Mouse (Mus musculus): ENCODE results near the gene Gatad2a. TPM values are rescaled to one million over a fixed set of nuclear protein-coding genes. Genes with fewer than 3 reads are reported as not detected.
A peak's percentile ranks its signal among the peaks of the same experiment; 100 is the strongest.
"Not testable (repeated sequence)": the region's sequence is repeated elsewhere in the genome, so short reads cannot be mapped to it uniquely, and the experiment has no call there.

The Gatad2a gene
- polyA plus RNA-seq, 1 experiment from 2014 or later = 41.6 TPM

DNA sequence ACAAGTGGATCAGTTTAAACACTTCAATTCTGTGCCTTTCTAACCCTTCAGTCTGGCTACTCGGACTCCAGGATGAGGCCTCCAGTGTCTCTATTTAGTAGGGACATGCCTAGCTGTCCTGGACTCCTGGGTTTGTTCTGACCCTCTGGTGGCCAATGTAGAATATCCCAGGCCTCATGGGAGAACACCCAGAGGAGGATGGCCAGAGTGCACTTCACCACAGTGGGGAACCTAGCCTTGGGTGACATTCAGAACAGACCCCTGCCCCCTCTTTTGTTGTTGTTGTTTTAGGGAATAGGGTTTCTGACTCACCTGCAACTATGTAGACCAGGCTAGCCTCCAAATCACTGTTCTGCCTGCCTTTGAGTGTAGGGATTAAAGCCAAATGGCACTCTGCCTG is 18.8 kb upstream of the Gatad2a start:
- H3K36me3 ChIP-seq (ENCODE audit: control insufficient read depth, insufficient read depth, low read length) = peaks cover 30% of the 10 kb centered on the region
- H3K27me3 ChIP-seq (ENCODE audit: control insufficient read depth, insufficient read depth, low read depth, low read length) = no peaks in the 10 kb centered on the region
- H3K4me2 ChIP-seq (ENCODE audit: low read depth, low read length) = no peak overlapping the region
- H3K4me3 ChIP-seq (ENCODE audit: low read length) = no peak overlapping the region
- WGBS = 66% methylated on average over 1 of the region's 1 CpGs
- no peak overlapping the region for H3K9ac ChIP-seq (ENCODE audit: low read length)
- H3K4me1 ChIP-seq (replicated peaks; ENCODE audit: control insufficient read depth, insufficient read depth, low read length) = no peaks in the 10 kb centered on the region
- no peak overlapping the region for H3K27ac ChIP-seq (ENCODE audit: low read length)
- no peaks in the 10 kb centered on the region for H3K9me3 ChIP-seq (ENCODE audit: control insufficient read depth, low read length)
- ATAC-seq (ENCODE audit: low read depth) = no peak

DNA sequence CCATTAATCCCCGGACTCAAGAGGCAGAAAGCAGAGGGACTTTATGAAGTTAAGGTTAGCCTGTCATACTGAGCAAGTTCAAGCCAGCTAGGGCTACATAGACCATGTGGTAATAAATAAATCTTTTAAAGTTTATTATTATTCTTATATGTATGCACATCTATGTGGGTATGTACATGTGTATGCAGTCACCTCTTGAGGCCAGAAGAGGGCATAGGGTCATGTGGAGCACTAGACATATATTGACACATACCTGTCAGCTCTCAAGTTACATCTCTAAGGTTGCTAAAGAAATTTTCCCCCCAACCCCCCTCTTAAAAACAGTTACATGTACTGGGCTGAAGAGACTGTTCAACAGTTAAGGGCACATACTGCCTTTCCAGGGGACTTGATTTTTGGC is 16.6 kb upstream of the Gatad2a start:
- 78% methylated on average over 1 of the region's 1 CpGs for WGBS
- no peak for ATAC-seq (ENCODE audit: low read depth)
- H3K9me3 ChIP-seq (ENCODE audit: control insufficient read depth, low read length) = no peaks in the 10 kb centered on the region

DNA sequence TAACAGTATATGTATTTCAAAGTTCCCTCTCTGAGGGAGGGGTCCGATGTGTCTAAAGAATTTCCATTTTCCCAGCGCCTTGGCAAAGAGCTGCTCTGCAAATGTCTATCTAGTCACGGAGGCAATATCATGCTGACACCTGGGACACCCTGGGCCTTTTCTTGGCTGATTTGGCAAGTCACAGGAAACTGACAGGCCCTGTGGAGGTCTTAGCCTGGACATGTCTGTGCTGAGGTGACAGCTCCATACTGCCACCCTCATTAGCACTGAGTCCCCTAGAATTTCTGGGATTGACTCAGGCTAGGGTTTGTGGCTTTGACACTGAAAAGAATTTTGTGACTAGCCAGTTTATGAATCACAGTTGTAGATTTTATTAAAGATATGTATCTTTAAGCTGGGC is 16.2 kb upstream of the Gatad2a start:
- 65% methylated on average over 3 of the region's 3 CpGs for WGBS
- no peaks in the 10 kb centered on the region for H3K9me3 ChIP-seq (ENCODE audit: control insufficient read depth, low read length)
- H3K4me2 ChIP-seq (ENCODE audit: low read depth, low read length) = no peak overlapping the region
- no peaks in the 10 kb centered on the region for H3K4me1 ChIP-seq (replicated peaks; ENCODE audit: control insufficient read depth, insufficient read depth, low read length)
- no peak overlapping the region for H3K4me3 ChIP-seq (ENCODE audit: low read length)
- H3K27me3 ChIP-seq (ENCODE audit: control insufficient read depth, insufficient read depth, low read depth, low read length) = no peaks in the 10 kb centered on the region
- ATAC-seq (ENCODE audit: low read depth) = no peak
- H3K36me3 ChIP-seq (ENCODE audit: control insufficient read depth, insufficient read depth, low read length) = peaks cover 5% of the 10 kb centered on the region; the same call in 1 of the 2 replicates
- no peak overlapping the region for H3K9ac ChIP-seq (ENCODE audit: low read length)
- no peak overlapping the region for H3K27ac ChIP-seq (ENCODE audit: low read length)

More for the DNA sequence above, 16.6 kb upstream of the Gatad2a start:
- H3K27me3 ChIP-seq (ENCODE audit: control insufficient read depth, insufficient read depth, low read depth, low read length) = no peaks in the 10 kb centered on the region
- peaks cover 8% of the 10 kb centered on the region for H3K36me3 ChIP-seq (ENCODE audit: control insufficient read depth, insufficient read depth, low read length)
- no peaks in the 10 kb centered on the region for H3K4me1 ChIP-seq (replicated peaks; ENCODE audit: control insufficient read depth, insufficient read depth, low read length)
- H3K4me2 ChIP-seq (ENCODE audit: low read depth, low read length) = no peak overlapping the region
- H3K4me3 ChIP-seq (ENCODE audit: low read length) = no peak overlapping the region
- H3K9ac ChIP-seq (ENCODE audit: low read length) = no peak overlapping the region
- H3K27ac ChIP-seq (ENCODE audit: low read length) = no peak overlapping the region

DNA sequence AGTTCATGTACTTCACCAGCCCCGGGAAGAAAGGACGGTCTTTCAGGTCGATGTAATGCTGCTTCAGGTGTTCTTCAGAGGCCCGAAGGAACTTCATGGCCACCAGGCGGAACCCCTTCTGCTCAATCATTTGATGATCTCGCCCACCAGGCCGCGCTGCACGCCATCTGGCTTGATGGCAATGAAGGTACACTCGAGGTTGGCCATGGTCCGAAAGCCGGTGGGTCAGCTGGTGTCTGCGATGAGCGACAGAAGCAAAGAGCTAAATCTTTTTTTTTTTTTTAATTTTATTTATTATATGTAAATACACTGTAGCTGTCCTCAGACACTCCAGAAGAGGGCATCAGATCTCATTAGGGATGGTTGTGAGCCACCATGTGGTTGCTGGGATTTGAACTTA is 14.6 kb upstream of the Gatad2a start:
- not testable (repeated sequence) for H3K9me3 ChIP-seq (ENCODE audit: control insufficient read depth, low read length); H3K9ac ChIP-seq (ENCODE audit: low read length); H3K27me3 ChIP-seq (ENCODE audit: control insufficient read depth, insufficient read depth, low read depth, low read length); H3K27ac ChIP-seq (ENCODE audit: low read length); H3K4me3 ChIP-seq (ENCODE audit: low read length); H3K36me3 ChIP-seq (ENCODE audit: control insufficient read depth, insufficient read depth, low read length); H3K4me2 ChIP-seq (ENCODE audit: low read depth, low read length); H3K4me1 ChIP-seq (replicated peaks; ENCODE audit: control insufficient read depth, insufficient read depth, low read length); ATAC-seq (ENCODE audit: low read depth)
- 92% methylated on average over 14 of the region's 14 CpGs for WGBS

DNA sequence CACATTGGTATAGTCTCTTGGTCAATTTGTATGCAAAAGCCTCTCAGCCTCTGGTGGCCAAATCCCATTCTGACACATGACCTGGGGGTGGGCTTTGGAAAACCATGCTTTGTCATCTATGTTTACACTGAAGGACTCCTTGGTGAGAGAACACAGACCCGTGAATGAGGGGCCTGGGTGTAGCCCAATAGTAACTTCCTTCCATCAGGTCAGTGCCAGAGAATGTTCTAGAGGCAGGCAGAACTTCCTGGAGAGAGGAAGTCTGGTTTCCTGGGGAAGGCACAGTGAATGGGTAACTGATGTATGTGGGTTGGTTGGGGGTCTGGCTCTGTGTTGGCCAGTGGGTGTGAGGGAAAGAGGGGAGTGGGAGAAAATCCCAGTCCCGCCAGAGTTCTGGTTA is 9.0 kb upstream of the Gatad2a start:
- no peaks in the 10 kb centered on the region for H3K9me3 ChIP-seq (ENCODE audit: control insufficient read depth, low read length)
- no peaks in the 10 kb centered on the region for H3K27me3 ChIP-seq (ENCODE audit: control insufficient read depth, insufficient read depth, low read depth, low read length)
- 39% methylated on average over 2 of the region's 2 CpGs for WGBS
- no peak overlapping the region for H3K4me3 ChIP-seq (ENCODE audit: low read length)
- peak; percentile 34; the same call in 1 of the 2 replicates for ATAC-seq (ENCODE audit: low read depth)
- peaks cover 3% of the 10 kb centered on the region for H3K4me1 ChIP-seq (replicated peaks; ENCODE audit: control insufficient read depth, insufficient read depth, low read length)
- H3K27ac ChIP-seq (ENCODE audit: low read length) = no peak overlapping the region
- no peak overlapping the region for H3K9ac ChIP-seq (ENCODE audit: low read length)
- no peaks in the 10 kb centered on the region for H3K36me3 ChIP-seq (ENCODE audit: control insufficient read depth, insufficient read depth, low read length)
- no peak overlapping the region for H3K4me2 ChIP-seq (ENCODE audit: low read depth, low read length)

DNA sequence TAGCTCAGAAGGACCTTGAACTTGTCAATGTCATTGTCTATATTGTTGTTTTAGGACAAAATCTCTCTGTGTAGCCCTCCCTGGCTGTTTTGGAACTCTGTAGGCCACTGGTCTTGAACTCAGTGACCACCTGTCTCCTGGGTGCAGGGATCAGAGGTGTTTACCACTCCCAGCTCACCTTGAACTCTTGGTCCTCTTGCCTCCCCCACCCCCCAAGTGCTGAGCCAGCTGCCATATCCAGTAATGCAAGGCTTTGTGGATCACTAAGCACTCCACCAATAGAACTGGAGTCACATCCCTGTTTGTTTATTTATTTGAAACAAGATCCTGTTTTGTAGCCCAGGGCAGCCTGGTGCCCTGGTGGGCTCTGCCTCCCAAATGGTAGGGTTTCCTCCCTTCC is 8.2 kb upstream of the Gatad2a start:
- no peaks in the 10 kb centered on the region for H3K36me3 ChIP-seq (ENCODE audit: control insufficient read depth, insufficient read depth, low read length)
- no peaks in the 10 kb centered on the region for H3K9me3 ChIP-seq (ENCODE audit: control insufficient read depth, low read length)
- no peak for ATAC-seq (ENCODE audit: low read depth)
- H3K4me1 ChIP-seq (replicated peaks; ENCODE audit: control insufficient read depth, insufficient read depth, low read length) = peaks cover 3% of the 10 kb centered on the region
- no peak overlapping the region for H3K4me3 ChIP-seq (ENCODE audit: low read length)
- no peak overlapping the region for H3K4me2 ChIP-seq (ENCODE audit: low read depth, low read length)
- H3K9ac ChIP-seq (ENCODE audit: low read length) = no peak overlapping the region
- H3K27me3 ChIP-seq (ENCODE audit: control insufficient read depth, insufficient read depth, low read depth, low read length) = no peaks in the 10 kb centered on the region
- no peak overlapping the region for H3K27ac ChIP-seq (ENCODE audit: low read length)

DNA sequence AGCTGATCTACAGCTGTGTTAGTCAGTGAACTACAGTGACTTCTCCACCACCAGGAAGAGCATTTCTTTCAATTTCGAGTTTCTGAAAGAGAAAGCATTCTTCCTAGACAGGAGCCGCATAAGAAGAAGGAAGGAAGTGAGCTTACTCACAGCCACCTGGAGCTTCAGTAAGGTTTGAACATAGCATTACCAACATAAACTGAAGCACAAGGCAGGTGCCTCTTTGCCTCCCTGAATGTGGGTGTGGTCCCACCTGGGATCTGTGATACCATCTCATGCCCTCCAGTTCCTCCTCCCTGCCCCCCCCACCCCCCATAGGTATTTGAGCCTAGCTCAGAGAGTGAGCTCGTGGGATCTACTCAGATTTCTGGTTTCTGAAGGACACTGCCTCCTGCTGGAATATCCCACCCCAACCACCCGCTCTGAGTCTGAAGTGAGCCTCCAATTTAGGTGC is 7.0 kb upstream of the Gatad2a start:
- Histone ChIP-seq H3K27ac (ENCODE audit: low read length) (no peak overlapping the region), H3K27me3 (ENCODE audit: control insufficient read depth, insufficient read depth, low read depth, low read length) (no peaks in the 10 kb centered on the region), H3K4me2 (ENCODE audit: low read depth, low read length) (no peak overlapping the region), H3K4me3 (ENCODE audit: low read length) (no peak overlapping the region), H3K9me3 (ENCODE audit: control insufficient read depth, low read length) (no peaks in the 10 kb centered on the region), H3K9ac (ENCODE audit: low read length) (no peak overlapping the region), H3K4me1 (replicated peaks; ENCODE audit: control insufficient read depth, insufficient read depth, low read length) (peaks cover 3% of the 10 kb centered on the region), H3K36me3 (ENCODE audit: control insufficient read depth, insufficient read depth, low read length) (no peaks in the 10 kb centered on the region)
- no peak for ATAC-seq (ENCODE audit: low read depth)
- 50% methylated on average over 4 of the region's 4 CpGs for WGBS

DNA sequence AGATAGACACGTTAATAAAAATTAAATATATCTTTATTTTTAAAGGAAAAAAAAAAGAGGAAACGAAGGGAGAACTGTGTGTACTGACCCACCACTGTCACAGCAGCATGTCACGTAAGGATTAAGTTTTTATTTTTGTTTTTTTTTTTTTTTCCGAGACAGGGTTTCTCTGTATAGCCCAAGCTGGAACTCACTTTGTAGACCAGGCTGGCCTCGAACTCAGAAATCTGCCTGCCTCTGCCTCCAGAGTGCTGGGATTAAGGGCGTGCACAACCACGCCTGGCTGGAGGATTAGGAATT is 5.7 kb upstream of the Gatad2a start:
- H3K4me1 ChIP-seq (replicated peaks; ENCODE audit: control insufficient read depth, insufficient read depth, low read length); H3K9me3 ChIP-seq (ENCODE audit: control insufficient read depth, low read length); H3K27me3 ChIP-seq (ENCODE audit: control insufficient read depth, insufficient read depth, low read depth, low read length); H3K9ac ChIP-seq (ENCODE audit: low read length); H3K36me3 ChIP-seq (ENCODE audit: control insufficient read depth, insufficient read depth, low read length); ATAC-seq (ENCODE audit: low read depth): not testable (repeated sequence)
- Histone ChIP-seq H3K4me3 (ENCODE audit: low read length) (peak overlapping the region; percentile 33), H3K27ac (ENCODE audit: low read length) (peak overlapping the region; percentile 96), H3K4me2 (ENCODE audit: low read depth, low read length) (peak overlapping the region; percentile 61; the same call in 1 of the 2 replicates)
- WGBS = 32% methylated on average over 7 of the region's 7 CpGs

DNA sequence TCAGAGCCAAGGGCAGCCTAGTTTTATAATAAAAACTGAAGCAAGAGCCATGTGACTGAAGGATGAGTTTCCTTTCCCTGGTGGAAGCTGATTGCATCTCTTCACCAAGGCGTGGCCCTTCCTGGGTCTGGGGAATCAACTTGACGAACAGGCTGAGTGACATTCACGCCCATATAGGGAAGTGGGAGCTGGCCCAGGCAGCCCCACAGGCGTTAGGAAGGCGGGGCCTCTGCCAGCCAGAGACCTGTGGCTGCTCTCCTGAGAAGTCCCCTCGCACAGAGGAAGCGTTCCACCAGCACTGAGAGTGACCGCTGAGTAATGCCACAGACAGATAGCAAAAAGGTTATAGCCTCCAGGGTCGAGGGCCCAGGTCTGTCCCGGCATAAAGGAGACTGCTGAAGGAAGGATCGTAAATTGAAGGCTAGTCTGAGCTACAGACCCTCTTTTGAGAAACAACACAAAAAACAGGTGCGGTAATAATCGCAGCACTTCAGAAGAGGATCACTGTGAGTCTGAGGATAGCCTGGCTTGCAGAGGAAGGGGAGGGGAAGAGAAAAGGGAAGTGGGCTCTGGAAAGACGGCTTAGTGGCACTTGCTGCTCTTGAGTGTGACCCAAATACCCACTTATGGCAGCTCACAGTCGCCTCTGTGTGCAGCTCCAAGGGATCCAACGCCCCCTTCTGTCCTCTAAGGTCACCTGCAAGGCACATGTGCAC is 5.2 kb upstream of the Gatad2a start:
- H3K36me3 ChIP-seq (ENCODE audit: control insufficient read depth, insufficient read depth, low read length) = no peaks in the 10 kb centered on the region
- H3K4me1 ChIP-seq (replicated peaks; ENCODE audit: control insufficient read depth, insufficient read depth, low read length) = peaks cover 3% of the 10 kb centered on the region
- no peaks in the 10 kb centered on the region for H3K27me3 ChIP-seq (ENCODE audit: control insufficient read depth, insufficient read depth, low read depth, low read length)
- 2% methylated on average over 16 of the region's 16 CpGs for WGBS
- H3K4me3 ChIP-seq (ENCODE audit: low read length) = peak overlapping the region; percentile 33
- no peaks in the 10 kb centered on the region for H3K9me3 ChIP-seq (ENCODE audit: control insufficient read depth, low read length)
- peak overlapping the region; percentile 96 for H3K27ac ChIP-seq (ENCODE audit: low read length)
- peak overlapping the region; percentile 61 for H3K4me2 ChIP-seq (ENCODE audit: low read depth, low read length)
- ATAC-seq (ENCODE audit: low read depth) = peak; percentile 77
- peak overlapping the region; percentile 62 for H3K9ac ChIP-seq (ENCODE audit: low read length)

DNA sequence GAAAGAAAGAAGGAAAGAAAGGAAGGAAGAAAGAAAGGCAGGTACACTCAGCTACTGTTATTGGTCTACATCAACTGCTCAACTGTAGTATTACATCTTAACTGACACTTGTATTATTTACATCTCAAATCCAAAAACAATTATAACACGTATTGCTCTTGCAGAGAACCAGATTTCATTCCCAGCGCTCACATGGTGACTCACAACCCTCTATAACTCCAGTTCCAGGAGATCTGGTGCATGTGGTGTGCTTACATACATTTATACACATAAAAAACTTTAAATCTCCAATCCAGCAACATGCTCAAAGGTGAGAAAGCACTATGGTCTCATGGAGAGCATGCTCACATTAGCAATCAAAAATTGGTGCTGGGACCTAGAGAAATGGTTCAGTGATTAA is 4.0 kb upstream of the Gatad2a start:
- no peak overlapping the region for H3K27ac ChIP-seq (ENCODE audit: low read length)
- H3K9me3 ChIP-seq (ENCODE audit: control insufficient read depth, low read length) = no peaks in the 10 kb centered on the region
- H3K4me2 ChIP-seq (ENCODE audit: low read depth, low read length) = no peak overlapping the region
- H3K4me3 ChIP-seq (ENCODE audit: low read length) = no peak overlapping the region
- H3K36me3 ChIP-seq (ENCODE audit: control insufficient read depth, insufficient read depth, low read length) = no peaks in the 10 kb centered on the region
- 72% methylated on average over 2 of the region's 2 CpGs for WGBS
- ATAC-seq (ENCODE audit: low read depth) = no peak
- no peak overlapping the region for H3K9ac ChIP-seq (ENCODE audit: low read length)
- peaks cover 3% of the 10 kb centered on the region for H3K4me1 ChIP-seq (replicated peaks; ENCODE audit: control insufficient read depth, insufficient read depth, low read length)
- no peaks in the 10 kb centered on the region for H3K27me3 ChIP-seq (ENCODE audit: control insufficient read depth, insufficient read depth, low read depth, low read length)
